Mouse (Mus musculus) forebrain, embryonic 13.5 days (tissue): Measurements from ENCODE around the gene 4930512M02Rik. TPM values are rescaled to one million over a fixed set of nuclear protein-coding genes. Genes with fewer than 3 reads are reported as not detected.

Experiments
- ATAC-seq: fragments of 200-750 bp; cut with Nextera tagmentation; 2 replicates; pipeline ENCODE4 v1.8.0; 2017
- H3K27ac ChIP-seq: fragments of 300-500 bp; sonication (generic); 2 replicates; pipeline ENCODE4 v1.5.1; 2015; ENCODE audit warnings: inconsistent platforms, mild to moderate bottlenecking, moderate library complexity
- H3K27me3 ChIP-seq: fragments of 300-500 bp; sonication (generic); 2 replicates; pipeline ENCODE4 v1.6.1; 2015; ENCODE audit warnings: mild to moderate bottlenecking, inconsistent platforms
- H3K36me3 ChIP-seq: fragments of 300-500 bp; sonication (generic); 2 replicates; pipeline ENCODE4 v1.6.1; 2015; ENCODE audit warnings: mild to moderate bottlenecking, inconsistent platforms; ENCODE audit not compliant: poor library complexity, severe bottlenecking
- H3K4me1 ChIP-seq: fragments of 300-500 bp; sonication (generic); 2 replicates; pipeline ENCODE4 v1.6.1; 2015; ENCODE audit warnings: inconsistent platforms
- H3K4me2 ChIP-seq: fragments of 300-500 bp; sonication (generic); 2 replicates; pipeline ENCODE4 v1.6.1; 2015; ENCODE audit warnings: inconsistent platforms, mild to moderate bottlenecking, moderate library complexity
- H3K4me3 ChIP-seq: fragments of 300-500 bp; sonication (generic); 2 replicates; pipeline ENCODE4 v1.5.1; 2015; ENCODE audit warnings: mild to moderate bottlenecking, inconsistent platforms
- H3K9ac ChIP-seq: fragments of 300-500 bp; sonication (generic); 2 replicates; pipeline ENCODE4 v1.6.1; 2015; ENCODE audit warnings: mild to moderate bottlenecking, inconsistent platforms
- H3K9me3 ChIP-seq: fragments of 300-500 bp; sonication (generic); replicated peaks from 2 replicates; pipeline ENCODE4 v1.6.1; 2016; ENCODE audit warnings: inconsistent platforms
- WGBS: fragments of 180-500 bp; shearing (Covaris S2); methylation state at CpG from one replicate; pipeline ENCODE4 v1.1.7; 2015; 5-methylcytosine and 5-hydroxymethylcytosine counted together
- polyA plus RNA-seq: library from polyadenylated mRNA; unstranded; fragments of >200 nt; fragmentation: Nextera tagmentation; extraction: Ambion mirVana; gene quantifications from 2 replicates; pipeline ENCODE4 v1.2.1, GENCODE M21; 2015

The 4930512M02Rik gene
- polyA plus RNA-seq, 1 experiment from 2014 or later = not detected

GRCm38 (mm10) chr11:11644303-11644702, 16.7 kb upstream of the 4930512M02Rik start:
- no peaks in the 10 kb centered on the region for H3K9me3 ChIP-seq
- H3K36me3 ChIP-seq = no peaks in the 10 kb centered on the region
- no peak overlapping the region for H3K4me3 ChIP-seq
- no peak for ATAC-seq
- no peak overlapping the region for H3K27ac ChIP-seq
- no peaks in the 10 kb centered on the region for H3K4me1 ChIP-seq
- H3K27me3 ChIP-seq = no peaks in the 10 kb centered on the region
- no peak overlapping the region for H3K4me2 ChIP-seq
- no peak overlapping the region for H3K9ac ChIP-seq

DNA sequence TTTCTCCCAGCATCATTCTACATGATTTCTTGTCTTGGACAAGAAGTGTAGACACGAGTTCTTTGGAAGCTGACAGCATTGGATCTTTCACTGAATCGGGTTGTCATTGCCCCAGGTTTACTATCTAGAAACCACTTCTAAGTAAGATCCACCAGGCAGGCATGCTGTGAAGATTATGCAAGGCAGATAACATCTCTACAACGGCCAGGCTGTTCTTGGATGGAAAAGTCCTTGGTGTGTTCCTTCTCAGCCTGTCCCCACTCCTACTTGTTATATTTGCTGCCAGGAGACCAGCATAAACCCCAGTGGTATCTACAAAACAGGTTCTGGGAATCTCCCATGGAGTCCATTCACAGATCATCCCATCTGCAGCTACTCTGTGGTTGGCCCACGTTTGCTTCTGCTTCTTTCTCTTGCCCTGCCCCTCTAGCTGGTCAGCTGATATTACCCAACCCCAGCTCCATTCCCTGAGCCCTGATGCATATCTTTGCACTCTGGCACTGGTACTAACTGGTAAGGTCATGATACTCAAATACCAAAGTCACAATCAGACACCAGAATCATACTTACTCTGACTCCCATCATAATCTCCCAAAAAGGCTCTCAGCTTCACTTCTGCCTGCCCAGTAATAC, 3.4 kb downstream of the 4930512M02Rik start:
- Histone ChIP-seq H3K4me2 (no peak overlapping the region), H3K9me3 (no peaks in the 10 kb centered on the region), H3K27me3 (no peaks in the 10 kb centered on the region), H3K27ac (no peak overlapping the region), H3K4me3 (no peak overlapping the region), H3K36me3 (no peaks in the 10 kb centered on the region), H3K9ac (no peak overlapping the region), H3K4me1 (no peaks in the 10 kb centered on the region)
- ATAC-seq = no peak
- WGBS = 61% methylated on average over 4 of the region's 4 CpGs

GRCm38 (mm10) chr11:11609243-11609642, 18.4 kb downstream of the 4930512M02Rik start:
- Histone ChIP-seq H3K36me3 (no peaks in the 10 kb centered on the region), H3K9ac (no peak overlapping the region)
- WGBS = 96% methylated on average over 2 of the region's 2 CpGs

GRCm38 (mm10) chr11:11587327-11587726, 40.3 kb downstream of the 4930512M02Rik start:
- WGBS = 79% methylated on average over 2 of the region's 2 CpGs
- Histone ChIP-seq H3K4me1 (no peaks in the 10 kb centered on the region), H3K27me3 (no peaks in the 10 kb centered on the region), H3K9ac (no peak overlapping the region), H3K9me3 (no peaks in the 10 kb centered on the region), H3K4me2 (no peak overlapping the region), H3K36me3 (no peaks in the 10 kb centered on the region), H3K27ac (no peak overlapping the region), H3K4me3 (no peak overlapping the region)
- no peak for ATAC-seq

More at GRCm38 (mm10) chr11:11609243-11609642, 18.4 kb downstream of the 4930512M02Rik start:
- H3K27ac ChIP-seq = no peak overlapping the region
- H3K9me3 ChIP-seq = peaks cover 14% of the 10 kb centered on the region
- H3K27me3 ChIP-seq = no peaks in the 10 kb centered on the region
- H3K4me1 ChIP-seq = no peaks in the 10 kb centered on the region
- H3K4me2 ChIP-seq = no peak overlapping the region
- ATAC-seq = no peak
- no peak overlapping the region for H3K4me3 ChIP-seq

DNA sequence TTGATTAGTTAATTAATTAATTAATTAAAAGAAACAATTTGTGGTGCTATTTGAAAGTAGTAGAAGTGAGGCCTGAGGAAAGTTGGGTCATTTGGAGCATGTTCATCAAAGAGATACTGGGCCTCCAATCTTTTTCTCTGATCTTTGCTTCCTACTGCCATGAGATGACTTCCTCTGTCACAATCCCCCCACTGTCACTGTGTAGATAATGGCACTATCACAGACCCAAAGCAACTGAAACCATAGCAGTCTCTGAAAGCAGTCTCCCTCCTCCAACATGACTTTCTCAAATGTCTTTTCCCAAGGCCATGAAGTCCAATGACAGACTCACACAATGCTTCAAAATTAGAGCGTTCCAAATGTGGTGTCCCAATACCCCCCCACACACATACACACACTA, 41.2 kb downstream of the 4930512M02Rik start:
- no peak overlapping the region for H3K4me2 ChIP-seq
- H3K9ac ChIP-seq = no peak overlapping the region
- H3K9me3 ChIP-seq = no peaks in the 10 kb centered on the region
- H3K4me1 ChIP-seq = no peaks in the 10 kb centered on the region
- no peak overlapping the region for H3K4me3 ChIP-seq
- WGBS = 93% methylated on average over 1 of the region's 1 CpGs
- H3K27ac ChIP-seq = no peak overlapping the region
- H3K27me3 ChIP-seq = no peaks in the 10 kb centered on the region
- no peaks in the 10 kb centered on the region for H3K36me3 ChIP-seq
- no peak for ATAC-seq

- no peak overlapping the region for H3K27ac ChIP-seq
- H3K9me3 ChIP-seq = no peaks in the 10 kb centered on the region
- no peaks in the 10 kb centered on the region for H3K4me1 ChIP-seq
- no peak for ATAC-seq
- no peaks in the 10 kb centered on the region for H3K36me3 ChIP-seq
- 63% methylated on average over 6 of the region's 6 CpGs for WGBS
- H3K4me3 ChIP-seq = no peak overlapping the region
- no peak overlapping the region for H3K4me2 ChIP-seq
- no peaks in the 10 kb centered on the region for H3K27me3 ChIP-seq
- no peak overlapping the region for H3K9ac ChIP-seq
Observed at GRCm38 (mm10) chr11:11573691-11574090, 53.9 kb downstream of the 4930512M02Rik start.

- Histone ChIP-seq H3K36me3 (no peaks in the 10 kb centered on the region), H3K4me3 (no peak overlapping the region), H3K4me2 (no peak overlapping the region), H3K27ac (no peak overlapping the region), H3K9ac (no peak overlapping the region), H3K4me1 (no peaks in the 10 kb centered on the region), H3K27me3 (no peaks in the 10 kb centered on the region), H3K9me3 (no peaks in the 10 kb centered on the region)
- no peak for ATAC-seq
Observed at GRCm38 (mm10) chr11:11570747-11571146, 56.9 kb downstream of the 4930512M02Rik start.

- ATAC-seq = no peak
- no peak overlapping the region for H3K9ac ChIP-seq
- WGBS = 69% methylated on average over 4 of the region's 4 CpGs
- H3K27me3 ChIP-seq = no peaks in the 10 kb centered on the region
- no peak overlapping the region for H3K4me3 ChIP-seq
- no peaks in the 10 kb centered on the region for H3K36me3 ChIP-seq
- no peaks in the 10 kb centered on the region for H3K4me1 ChIP-seq
- H3K4me2 ChIP-seq = no peak overlapping the region
- no peaks in the 10 kb centered on the region for H3K9me3 ChIP-seq
- H3K27ac ChIP-seq = no peak overlapping the region
Observed at GRCm38 (mm10) chr11:11569466-11570132, 58.0 kb downstream of the 4930512M02Rik start.

DNA sequence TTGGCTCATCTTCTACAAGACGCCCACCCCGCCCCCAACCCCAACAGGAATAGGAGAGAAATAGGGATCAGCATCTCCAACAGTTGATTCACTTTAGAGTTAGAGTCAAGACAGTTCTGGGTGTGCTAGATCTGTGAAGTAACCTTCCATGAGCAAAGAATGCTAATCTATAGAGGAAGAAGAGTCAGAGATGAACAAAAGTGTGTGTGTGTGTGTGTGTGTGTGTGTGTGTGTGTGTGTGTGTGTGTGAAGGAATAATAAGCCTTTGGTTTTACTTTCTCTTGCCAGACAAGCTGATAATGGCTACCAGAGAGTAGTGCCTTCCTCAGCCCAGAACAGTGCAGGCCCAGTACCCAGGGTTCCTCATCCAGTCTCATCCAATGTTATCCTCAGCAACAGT, 59.6 kb downstream of the 4930512M02Rik start:
- H3K9ac ChIP-seq = no peak overlapping the region
- no peak for ATAC-seq
- WGBS = 94% methylated on average over 2 of the region's 2 CpGs
- H3K27me3 ChIP-seq = no peaks in the 10 kb centered on the region
- H3K36me3 ChIP-seq = no peaks in the 10 kb centered on the region
- no peak overlapping the region for H3K4me2 ChIP-seq
- no peak overlapping the region for H3K4me3 ChIP-seq
- H3K9me3 ChIP-seq = no peaks in the 10 kb centered on the region
- no peaks in the 10 kb centered on the region for H3K4me1 ChIP-seq
- H3K27ac ChIP-seq = no peak overlapping the region

- 79% methylated on average over 6 of the region's 6 CpGs for WGBS
- Histone ChIP-seq H3K36me3 (no peaks in the 10 kb centered on the region), H3K9ac (no peak overlapping the region), H3K4me1 (no peaks in the 10 kb centered on the region), H3K27me3 (no peaks in the 10 kb centered on the region), H3K4me3 (no peak overlapping the region), H3K27ac (no peak overlapping the region), H3K4me2 (no peak overlapping the region), H3K9me3 (no peaks in the 10 kb centered on the region)
- ATAC-seq = no peak
Observed at GRCm38 (mm10) chr11:11565146-11565820, 62.4 kb downstream of the 4930512M02Rik start.

DNA sequence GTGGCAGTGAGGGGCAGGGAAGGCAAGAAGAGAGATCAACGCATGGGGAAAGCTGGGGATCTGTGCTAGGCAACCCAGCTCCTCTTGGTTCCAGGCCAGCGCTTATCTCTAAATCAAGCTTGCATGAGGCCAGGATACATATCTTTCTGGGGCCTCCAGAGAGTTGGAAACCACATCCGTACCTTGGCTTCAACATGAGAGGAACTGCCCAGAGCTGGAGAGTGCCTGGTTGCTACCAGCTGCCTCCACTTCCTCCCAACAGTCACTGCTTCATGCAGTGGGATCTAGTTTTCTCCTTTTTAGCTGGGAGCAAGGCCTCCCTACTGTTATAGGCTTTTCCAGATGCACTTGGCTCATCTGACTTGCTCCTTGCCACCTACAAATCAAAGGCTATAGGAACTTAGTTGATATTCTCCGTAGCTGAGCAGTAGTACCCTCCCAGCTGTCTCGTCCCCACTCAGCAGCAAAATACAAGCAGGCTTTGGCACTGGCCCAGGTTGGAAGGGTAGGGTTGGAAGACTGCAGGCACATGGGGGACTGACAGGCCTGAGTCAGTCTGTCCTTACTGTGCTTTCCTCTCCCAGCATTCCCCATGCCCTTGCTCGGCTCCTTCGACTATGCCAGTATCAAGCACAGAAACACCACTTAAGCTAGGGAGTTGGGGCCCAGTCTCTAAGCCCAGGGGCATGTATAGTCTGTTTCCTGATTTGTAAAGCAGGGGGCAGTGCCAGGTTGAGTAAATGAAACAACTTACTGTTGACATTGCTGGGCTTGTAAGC, 63.2 kb downstream of the 4930512M02Rik start:
- H3K27me3 ChIP-seq = no peaks in the 10 kb centered on the region
- H3K4me1 ChIP-seq = no peaks in the 10 kb centered on the region
- H3K4me2 ChIP-seq = no peak overlapping the region
- no peaks in the 10 kb centered on the region for H3K36me3 ChIP-seq
- 0 out of 2 replicates have a peak, but pooled peaks have one; percentile 19 for ATAC-seq
- H3K4me3 ChIP-seq = no peak overlapping the region
- no peaks in the 10 kb centered on the region for H3K9me3 ChIP-seq
- no peak overlapping the region for H3K9ac ChIP-seq
- WGBS = 85% methylated on average over 7 of the region's 7 CpGs
- H3K27ac ChIP-seq = no peak overlapping the region

- H3K9me3 ChIP-seq = no peaks in the 10 kb centered on the region
- H3K4me1 ChIP-seq = no peaks in the 10 kb centered on the region
- no peak overlapping the region for H3K4me2 ChIP-seq
- no peaks in the 10 kb centered on the region for H3K27me3 ChIP-seq
- WGBS = 92% methylated on average over 6 of the region's 6 CpGs
- no peak overlapping the region for H3K27ac ChIP-seq
- no peak overlapping the region for H3K4me3 ChIP-seq
- ATAC-seq = no peak
- H3K36me3 ChIP-seq = no peaks in the 10 kb centered on the region
- no peak overlapping the region for H3K9ac ChIP-seq
Observed at GRCm38 (mm10) chr11:11561118-11561517, 66.5 kb downstream of the 4930512M02Rik start.
